Mouse (Mus musculus): ENCODE results near the gene Usp22.
A peak's percentile ranks its signal among the peaks of the same experiment; 100 is the strongest.
"Not testable (repeated sequence)": the region's sequence is repeated elsewhere in the genome, so short reads cannot be mapped to it uniquely, and the experiment has no call there.

Usp22 gene

DNA sequence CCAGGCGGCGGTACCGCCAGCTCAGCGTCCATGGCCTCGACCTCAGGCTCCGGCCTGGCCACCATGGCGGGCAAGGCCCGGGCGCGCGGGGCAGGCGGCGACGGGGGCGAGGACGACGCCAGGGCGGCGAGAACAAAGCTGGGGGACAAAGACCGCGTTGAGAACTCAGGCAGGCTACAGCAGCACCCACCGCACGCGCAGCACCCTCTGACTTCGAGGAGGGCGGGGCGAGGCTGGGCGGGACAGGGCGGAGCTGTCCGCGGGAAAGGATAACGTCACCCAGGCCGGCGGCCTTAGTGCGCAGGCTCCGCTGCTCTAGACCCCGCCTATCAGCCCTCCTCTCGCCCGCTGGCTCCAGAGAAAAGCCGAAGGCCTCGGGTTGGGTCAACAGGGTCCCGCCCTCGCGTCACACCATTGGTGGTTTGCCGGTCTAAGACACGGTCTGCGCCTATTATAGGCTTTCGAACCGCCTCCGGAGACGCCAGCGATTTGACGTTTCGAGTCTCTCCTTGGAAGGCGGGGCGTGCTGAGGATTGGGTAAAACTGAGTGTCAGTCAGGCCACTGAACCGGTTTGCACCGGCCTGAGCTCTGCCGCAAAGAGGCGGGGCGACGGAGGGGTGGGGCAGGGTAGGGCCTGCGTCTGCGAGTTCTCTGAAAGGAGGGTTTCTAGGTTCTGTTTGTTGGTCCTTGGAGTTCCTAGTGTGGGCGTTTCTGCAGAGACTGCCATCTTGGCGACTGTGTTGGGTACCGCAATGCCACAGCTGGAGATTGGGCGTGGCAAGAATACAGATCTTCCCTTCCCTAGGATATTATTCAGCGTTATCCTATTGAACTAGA is at the start of gene Usp22:
Gene Usp22, minus strand, starts transcription at position 235 of the 838 bp plus-strand sequence.
- peak; percentile 98 for DNase-seq (ENCODE audit: extremely low spot score)

- no peak for DNase-seq (ENCODE audit: extremely low spot score)
Measured at GRCm38 (mm10) chr11:61224234-61224744, 49.4 kb upstream of the Usp22 start.

DNA sequence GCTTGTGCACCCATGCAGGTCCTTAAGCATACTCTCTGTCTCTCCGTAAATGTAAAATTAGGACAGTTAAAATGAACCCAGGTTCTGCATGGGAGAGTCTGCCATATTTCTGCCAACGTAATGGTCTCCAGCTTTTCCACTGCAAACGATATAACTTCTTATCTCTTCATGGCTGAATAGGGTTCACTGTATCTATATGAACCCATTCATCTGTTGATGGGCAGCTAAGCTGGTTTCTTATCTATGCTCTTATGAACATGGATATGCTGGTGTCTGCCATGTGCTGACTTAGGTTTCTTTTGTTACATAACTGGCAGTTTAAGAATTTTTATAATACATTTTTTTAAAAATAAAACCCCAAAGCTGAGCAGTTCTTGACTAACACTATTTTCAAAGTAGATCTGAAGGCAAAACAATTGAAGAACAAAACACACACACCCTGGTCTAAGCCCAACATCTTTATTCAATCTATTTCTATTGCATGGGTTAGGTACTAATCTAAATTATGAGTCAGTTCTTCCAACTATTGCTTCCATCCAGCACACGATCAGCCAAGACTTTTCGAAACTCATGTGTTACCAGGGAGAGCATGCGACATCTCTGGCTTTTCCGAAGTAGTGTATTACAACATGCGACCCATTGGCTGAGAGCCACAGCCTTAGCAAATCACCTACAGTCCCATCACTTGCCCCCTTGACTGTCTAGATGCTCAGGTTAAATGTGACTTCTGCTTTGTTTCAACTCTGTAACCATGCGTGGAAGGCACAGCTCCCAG is 48.3 kb upstream of the Usp22 start:
- DNase-seq (ENCODE audit: extremely low spot score), result no peak

- no peak for DNase-seq (ENCODE audit: extremely low spot score)
Measured at GRCm38 (mm10) chr11:61222007-61222406, 47.2 kb upstream of the Usp22 start.

GRCm38 (mm10) chr11:61220156-61220881 is 45.5 kb upstream of the Usp22 start:
- no peak for DNase-seq (ENCODE audit: extremely low spot score)

DNA sequence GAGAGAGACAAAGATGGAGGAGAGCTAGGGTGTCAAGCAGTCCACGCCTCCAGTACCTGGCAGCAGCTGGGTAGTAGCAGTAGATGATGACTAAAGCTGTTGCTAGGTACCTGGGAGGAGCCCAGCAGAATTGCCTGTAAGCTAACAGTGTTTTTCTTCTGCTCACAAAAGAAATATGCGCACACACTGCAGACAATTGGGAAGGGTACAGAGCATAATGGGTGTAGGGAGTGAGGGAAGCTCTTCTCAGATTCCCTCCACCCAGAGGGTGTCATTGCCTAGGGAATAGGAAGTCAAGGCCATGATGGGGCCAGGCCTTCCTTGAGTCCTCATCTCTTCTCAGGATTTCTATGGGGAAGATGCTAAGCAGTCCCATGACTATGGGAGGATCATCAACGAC is 41.1 kb upstream of the Usp22 start:
- DNase-seq (ENCODE audit: extremely low spot score), result no peak

DNA sequence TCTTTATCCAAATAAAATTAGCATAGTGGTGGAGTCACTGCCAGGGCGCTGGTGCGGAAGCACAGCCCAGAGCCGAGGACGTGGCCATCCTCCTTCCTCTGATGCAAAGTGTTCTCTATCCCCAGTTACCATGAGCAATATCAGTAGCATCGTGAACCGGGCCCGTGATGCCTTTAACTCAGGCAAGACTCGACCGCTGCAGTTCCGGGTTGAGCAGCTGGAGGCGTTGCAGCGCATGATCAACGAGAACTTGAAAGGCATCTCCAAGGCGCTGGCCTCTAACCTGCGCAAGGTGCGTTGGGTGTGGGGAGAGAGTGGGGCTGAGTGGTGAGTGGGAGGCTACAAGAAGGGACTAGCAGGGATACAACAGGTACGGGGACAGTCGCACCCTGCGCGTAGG is 37.2 kb upstream of the Usp22 start:
- no peak for DNase-seq (ENCODE audit: extremely low spot score)

- DNase-seq (ENCODE audit: extremely low spot score), result no peak
Measured at GRCm38 (mm10) chr11:61208316-61208715, 33.5 kb upstream of the Usp22 start.

- no peak for DNase-seq (ENCODE audit: extremely low spot score)
Measured at GRCm38 (mm10) chr11:61207487-61208246, 32.8 kb upstream of the Usp22 start, which contains the start of gene Aldh3a1. Gene Aldh3a1 (plus strand): TSS chr11:61207537.

GRCm38 (mm10) chr11:61206136-61206535 is 31.3 kb upstream of the Usp22 start:
- DNase-seq (ENCODE audit: extremely low spot score), result no peak

GRCm38 (mm10) chr11:61205167-61205950 is 30.5 kb upstream of the Usp22 start:
- DNase-seq (ENCODE audit: extremely low spot score), result no peak

GRCm38 (mm10) chr11:61202810-61203209 is 28.0 kb upstream of the Usp22 start:
- no peak for DNase-seq (ENCODE audit: extremely low spot score)

DNA sequence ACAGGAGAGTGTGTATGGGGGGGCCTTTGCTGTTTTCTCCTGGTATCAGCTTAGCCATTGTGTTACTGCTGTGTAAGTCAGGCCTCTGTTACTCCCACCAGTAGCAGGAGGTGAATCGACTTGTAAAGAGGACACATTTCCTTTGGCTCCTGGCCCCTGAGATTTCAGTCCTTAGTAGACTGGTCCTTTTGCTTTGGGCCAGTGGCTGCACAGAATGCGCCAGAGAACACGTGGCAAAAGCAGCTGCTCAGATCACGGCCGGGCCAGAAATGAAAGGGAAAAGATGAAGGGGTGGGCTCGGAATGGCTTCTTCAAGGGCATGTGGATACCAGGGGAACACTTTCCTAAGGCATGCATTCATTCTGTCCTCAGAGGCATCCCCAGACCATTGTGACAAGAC is 27.3 kb upstream of the Usp22 start:
- DNase-seq (ENCODE audit: extremely low spot score), result no peak

DNA sequence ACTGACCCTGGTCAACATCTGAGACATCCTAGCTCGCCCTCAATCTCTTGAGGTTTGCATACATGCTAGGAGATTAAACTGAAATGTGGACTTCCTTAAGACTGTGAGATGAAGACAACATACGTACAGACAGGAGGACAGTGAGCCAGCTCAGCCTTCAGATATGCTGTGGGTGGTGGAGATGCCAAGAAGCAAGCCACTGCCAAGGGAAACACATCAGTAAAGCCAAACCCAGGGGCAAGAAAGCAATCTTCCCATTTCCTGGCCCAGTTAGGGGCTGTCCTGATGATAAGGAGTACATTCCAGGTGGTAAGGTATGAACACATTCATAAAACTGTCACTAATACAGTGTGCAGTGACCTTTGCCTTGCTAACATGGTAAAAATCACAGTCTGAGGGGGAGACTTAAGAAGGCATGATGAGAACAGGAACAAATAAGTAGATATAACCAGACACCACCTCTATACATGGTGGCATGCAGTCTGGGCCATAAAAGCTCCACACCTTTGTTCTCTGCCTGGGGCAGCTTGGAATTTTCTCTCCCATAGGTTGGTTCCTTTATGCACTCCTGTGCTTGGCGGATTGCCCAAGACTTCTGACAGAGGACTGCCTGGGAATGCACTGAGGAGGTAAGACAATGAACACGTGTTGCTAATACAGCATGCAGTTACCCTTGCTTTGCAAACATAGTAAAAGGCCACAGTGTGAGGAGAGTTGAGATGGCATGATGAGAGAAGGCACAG is 24.9 kb upstream of the Usp22 start:
- DNase-seq (ENCODE audit: extremely low spot score), result no peak

DNA sequence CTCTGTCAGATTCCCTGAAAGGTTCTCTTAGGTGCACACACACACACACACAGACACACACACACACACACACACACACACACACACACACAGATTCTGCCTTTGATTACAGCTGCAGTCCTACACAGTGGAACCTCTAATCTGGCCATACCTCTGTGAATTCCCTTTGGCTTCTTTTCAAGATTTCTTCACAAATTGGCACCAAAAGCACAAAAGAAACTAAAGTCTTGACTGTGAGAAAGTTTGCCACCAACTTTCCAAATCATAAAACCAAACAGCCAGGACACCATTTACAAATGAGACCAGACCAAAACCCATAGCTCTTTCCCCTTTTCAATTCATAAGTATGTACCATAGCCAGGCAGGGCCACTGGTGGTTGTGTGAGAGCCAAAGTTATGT is 23.1 kb upstream of the Usp22 start:
- DNase-seq (ENCODE audit: extremely low spot score), result no peak

DNA sequence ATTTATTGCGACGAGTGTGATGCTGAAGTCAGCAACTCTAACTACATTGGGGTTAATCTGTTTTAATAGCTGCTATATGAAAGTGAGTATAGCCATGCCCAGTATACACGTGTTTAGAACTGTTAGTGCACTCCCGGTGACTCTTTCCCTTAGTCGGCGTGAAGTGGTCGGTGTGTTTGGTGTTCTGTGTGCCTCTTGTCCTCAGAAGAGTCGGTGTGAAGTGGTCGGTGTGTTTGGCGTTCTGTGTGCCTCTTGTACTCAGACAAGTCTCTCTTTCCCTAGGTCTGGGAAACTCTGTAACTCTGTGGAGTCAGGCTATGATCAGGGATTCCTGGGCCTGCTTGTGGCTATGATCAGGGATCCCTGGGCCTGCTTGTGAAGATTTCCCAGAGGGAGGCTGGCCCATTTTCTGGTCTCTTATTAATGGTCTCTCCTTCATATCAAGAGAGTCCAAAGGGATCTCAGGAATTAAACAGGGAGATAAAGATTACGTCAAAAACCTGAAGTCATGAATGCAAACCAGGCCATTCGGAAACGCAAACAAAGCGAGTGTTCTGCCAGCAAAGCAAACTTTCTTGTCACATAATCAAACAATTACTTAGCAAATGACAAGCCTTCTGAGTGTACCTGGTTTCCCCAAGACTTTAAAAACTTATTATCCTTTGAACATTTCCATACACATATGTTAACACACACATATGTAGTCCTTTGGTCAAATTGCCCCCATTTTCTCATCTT is 21.9 kb upstream of the Usp22 start:
- DNase-seq (ENCODE audit: extremely low spot score), result no peak

DNA sequence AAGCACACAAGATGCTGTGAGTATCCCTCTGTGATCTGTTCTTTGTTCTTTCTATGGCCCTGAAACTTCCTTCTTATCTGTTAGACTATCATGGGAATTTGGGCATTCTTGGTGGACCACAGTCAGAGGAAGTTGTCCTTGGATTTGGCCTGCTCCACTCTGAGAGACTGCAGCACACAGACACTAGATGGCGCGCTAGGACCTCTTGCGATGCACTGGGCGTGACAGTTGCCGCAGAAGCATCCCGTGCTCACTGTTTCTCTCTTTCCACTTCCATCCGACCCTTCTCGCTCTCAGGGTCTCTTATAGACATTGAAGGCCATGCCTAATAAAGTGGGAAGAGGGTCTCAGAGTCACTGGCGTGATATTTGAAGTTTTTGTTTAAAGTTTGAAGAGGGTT is 18.5 kb upstream of the Usp22 start:
- DNase-seq (ENCODE audit: extremely low spot score), result peak; percentile 70

- DNase-seq (ENCODE audit: extremely low spot score), result no peak
Measured at GRCm38 (mm10) chr11:61192779-61193178, 17.9 kb upstream of the Usp22 start.

- DNase-seq (ENCODE audit: extremely low spot score), result not testable (repeated sequence)
Measured at GRCm38 (mm10) chr11:61192123-61192522, 17.3 kb upstream of the Usp22 start.
